Mouse (Mus musculus) cerebral cortex, adult 2 months (tissue): ENCODE data around the gene C87436.

Source experiments
- WGBS: fragments of 180-500 bp; shearing (Covaris S2); methylation state at CpG from one replicate; pipeline ENCODE4 v1.1.7; 2018; 5-methylcytosine and 5-hydroxymethylcytosine counted together

C87436 gene

DNA sequence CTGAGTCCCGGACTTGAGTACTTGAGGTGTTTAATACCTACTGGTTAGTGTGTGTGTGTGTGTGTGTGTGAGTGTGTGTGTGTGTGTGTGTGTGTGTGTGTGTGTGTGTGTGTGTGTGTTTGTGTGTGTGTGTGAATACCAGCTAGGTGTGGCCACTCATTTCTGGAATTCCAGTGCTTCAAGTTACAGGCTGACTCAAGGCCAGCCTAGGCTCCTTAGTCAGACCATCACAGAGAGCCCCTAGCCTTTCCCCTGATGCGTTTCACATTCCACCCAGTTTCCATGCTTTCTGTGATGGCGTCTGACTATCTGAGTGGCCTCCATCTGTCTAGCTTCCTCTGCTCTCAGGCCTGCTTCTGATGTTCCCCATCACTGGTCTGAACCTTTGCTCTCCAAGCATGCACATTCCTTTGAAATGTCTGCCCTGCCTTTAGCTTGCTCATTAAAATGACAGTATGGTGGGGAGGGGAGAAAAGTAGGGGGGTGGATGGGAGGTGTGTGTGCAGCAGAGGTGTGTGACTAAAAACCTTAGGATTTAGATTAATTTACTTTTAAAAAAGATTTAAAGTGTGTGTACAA, 81.7 kb downstream of the C87436 start:
- WGBS: 83% methylated on average over 3 of the region's 3 CpGs

DNA sequence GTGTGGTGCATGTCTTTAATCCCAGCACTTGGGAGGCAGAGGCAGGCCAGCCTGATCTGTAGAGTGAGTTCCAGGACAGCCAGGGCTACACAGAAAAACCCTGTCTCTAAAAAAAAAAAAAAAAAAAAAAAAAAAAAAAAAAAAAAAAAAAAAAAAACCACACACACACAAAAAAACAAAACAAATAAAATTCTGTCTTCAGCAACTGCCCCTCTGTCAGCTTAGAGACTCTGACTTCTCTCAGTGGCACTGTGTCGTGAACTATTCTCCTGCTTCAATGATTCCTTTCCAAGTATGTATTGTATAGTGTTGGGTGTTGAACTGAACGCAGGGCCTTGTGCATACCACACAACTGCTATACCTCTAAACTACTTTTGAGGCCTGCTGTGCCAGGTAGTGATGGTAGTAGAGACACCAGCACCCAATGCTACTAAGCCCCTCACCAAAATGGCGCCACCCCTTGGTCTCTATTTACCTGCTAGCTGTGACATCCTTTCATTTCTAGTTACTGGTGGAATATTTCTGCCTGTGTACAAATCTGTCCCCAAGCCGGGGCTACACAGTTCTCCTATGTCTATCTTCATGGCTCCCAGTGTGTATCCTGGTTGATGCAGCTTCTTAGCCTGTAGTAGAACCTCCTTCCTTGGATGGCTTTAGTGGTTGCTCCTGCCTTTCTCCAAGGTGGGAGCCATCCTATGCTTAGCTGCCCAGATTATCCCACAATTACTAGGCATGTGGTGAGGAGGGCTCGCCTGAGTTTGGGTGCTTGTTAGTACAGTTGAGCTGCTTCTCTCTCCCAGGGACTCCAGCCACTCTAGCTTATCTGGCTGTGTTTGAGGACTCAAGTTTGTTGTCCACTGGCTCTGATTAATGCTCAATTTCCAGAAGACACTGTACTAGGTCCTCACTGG, 84.1 kb downstream of the C87436 start:
- WGBS: 75% methylated on average over 5 of the region's 5 CpGs
